Mouse (Mus musculus): ENCODE data around the gene Tbc1d30.

GRCm38 (mm10) chr10:121251191-121251590 lies 99.9 kb downstream of the Tbc1d30 start:
- TF ChIP-seq CTCF (IDR thresholded peaks at IDR 0.05; ENCODE audit: low read depth) (no peak), EP300 (IDR thresholded peaks at IDR 0.05; ENCODE audit: low read depth) (no peak)

Measured in liver, embryonic 14.5 days (tissue).